Mouse (Mus musculus) liver, embryonic 14.5 days (tissue): ENCODE measurements at regions not wholly inside any gene's neighbourhood (a gene's known extent, or its start where the extent isn't known, plus 50 kb on each side); places are given as distances from the start of the nearest gene placed in this dataset.

ENCODE experiments used
- ATAC-seq: fragments of 200-750 bp; cut with Nextera tagmentation; 2 replicates; pipeline ENCODE4 v1.8.0; 2017; ENCODE audit warnings: moderate number of reproducible peaks, mild to moderate bottlenecking, moderate library complexity; ENCODE audit not compliant: insufficient read depth
- DNase-seq, 3 experiments: peaks; one replicate each; pipeline ENCODE4 v3.0.0-alpha.2; 2012 to 2013; ENCODE audit warnings: low read depth in 3 of 3, low spot score in 3 of 3
- H3K27ac ChIP-seq: fragments of 300-500 bp; sonication (generic); 2 replicates; pipeline ENCODE4 v1.5.1; 2014; ENCODE audit warnings: moderate library complexity, mild to moderate bottlenecking, control low read depth, inconsistent platforms
- H3K27me3 ChIP-seq: fragments of 300-500 bp; sonication (generic); 2 replicates; pipeline ENCODE4 v1.6.1; 2014; ENCODE audit warnings: mild to moderate bottlenecking, low read length, moderate library complexity; ENCODE audit not compliant: control insufficient read depth, insufficient read depth
- H3K36me3 ChIP-seq: fragments of 300-500 bp; sonication (generic); replicated peaks from 2 replicates; pipeline ENCODE4 v1.6.1; 2014; ENCODE audit warnings: low read depth; ENCODE audit not compliant: control insufficient read depth, insufficient read depth
- H3K4me1 ChIP-seq, 2 experiments: fragments of 200-500 bp in 1 of 2; fragments of 300-500 bp in 1 of 2; sonication (generic) in 1 of 2; replicated peaks; 2 replicates each; pipeline ENCODE4 v1.6.1; 2012 to 2014; ENCODE audit warnings: antibody characterized with exemption in 1 of 2, inconsistent platforms in 1 of 2, low read length in 1 of 2; ENCODE audit not compliant: control insufficient read depth in 2 of 2, insufficient read depth in 2 of 2
- H3K4me2 ChIP-seq: fragments of 300-500 bp; sonication (generic); 2 replicates; pipeline ENCODE4 v1.6.1; 2014; ENCODE audit warnings: low read depth, mild to moderate bottlenecking, control low read depth, moderate library complexity
- H3K4me3 ChIP-seq, 2 experiments: fragments of 200-500 bp in 1 of 2; fragments of 300-500 bp in 1 of 2; sonication (generic) in 1 of 2; 2 replicates each; pipeline ENCODE4 v1.5.1; 2012 to 2014; ENCODE audit warnings: low read depth in 2 of 2, low read length in 2 of 2, mild to moderate bottlenecking in 2 of 2, control low read depth in 1 of 2, inconsistent platforms in 1 of 2, moderate library complexity in 1 of 2; ENCODE audit not compliant: insufficient read depth in 1 of 2
- H3K9ac ChIP-seq: fragments of 300-500 bp; sonication (generic); replicated peaks from 2 replicates; pipeline ENCODE4 v1.6.1; 2014; ENCODE audit warnings: mild to moderate bottlenecking, control low read depth, moderate library complexity
- H3K9me3 ChIP-seq: fragments of 300-500 bp; sonication (generic); 2 replicates; pipeline ENCODE4 v1.6.1; 2016; ENCODE audit warnings: low read length, mixed read lengths; ENCODE audit not compliant: control insufficient read depth
- CTCF ChIP-seq: IDR thresholded peaks from 2 replicates; pipeline ENCODE4 v1.5.1; 2016; ENCODE audit warnings: antibody characterized with exemption, low read depth, control low read depth
- EP300 ChIP-seq: IDR thresholded peaks from 2 replicates; pipeline ENCODE4 v1.6.1; 2016; ENCODE audit warnings: antibody characterized with exemption, low read depth
- WGBS: fragments of 180-500 bp; shearing (Covaris S2); extraction: QIAGEN DNeasy Blood & Tissue Kit; methylation state at CpG from one replicate; pipeline ENCODE4 v1.1.7; 2014; ENCODE audit not compliant: insufficient replicate concordance; 5-methylcytosine and 5-hydroxymethylcytosine counted together

DNA sequence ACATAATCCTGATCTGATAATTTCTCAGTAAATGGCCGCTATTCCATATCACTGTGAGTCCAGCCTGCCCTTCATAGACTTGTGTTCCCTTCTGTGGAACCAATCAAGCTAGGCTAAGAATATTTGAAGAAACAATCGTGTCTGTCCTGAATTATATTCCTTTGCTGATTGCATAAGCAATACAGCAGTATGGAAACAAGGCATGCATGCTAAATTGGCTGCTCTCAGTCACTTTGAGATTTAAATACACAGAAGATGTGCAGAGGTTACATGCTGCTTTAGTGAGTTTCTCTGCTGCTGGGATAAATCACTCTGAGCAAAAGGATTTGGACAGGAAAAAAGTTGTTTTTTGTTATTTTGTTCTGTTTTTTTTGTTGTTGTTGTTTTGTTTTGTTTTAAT is 331.4 kb upstream of the Nrp1 start:
- H3K9me3 ChIP-seq = no peaks in the 10 kb centered on the region
- no peak overlapping the region for H3K4me2 ChIP-seq
- no peak overlapping the region for H3K27ac ChIP-seq
- H3K9ac ChIP-seq = no peak overlapping the region
- H3K27me3 ChIP-seq = no peaks in the 10 kb centered on the region
- WGBS = 40% methylated on average over 2 of the region's 2 CpGs
- no peaks in the 10 kb centered on the region for H3K36me3 ChIP-seq
- H3K4me3 ChIP-seq = no peak overlapping the region
- DNase-seq = no peak
- no peaks in the 10 kb centered on the region for H3K4me1 ChIP-seq
- ATAC-seq = no peak
- TF ChIP-seq CTCF (no peak), EP300 (no peak)

GRCm38 (mm10) chr8:128030335-128031280 is 327.8 kb upstream of the Nrp1 start:
- DNase-seq (no peak), ATAC-seq (no peak)
- Histone ChIP-seq H3K4me3 (no peak overlapping the region), H3K36me3 (no peaks in the 10 kb centered on the region), H3K27ac (no peak overlapping the region), H3K9me3 (no peaks in the 10 kb centered on the region), H3K9ac (no peak overlapping the region), H3K4me2 (no peak overlapping the region), H3K27me3 (no peaks in the 10 kb centered on the region), H3K4me1 (no peaks in the 10 kb centered on the region)
- TF ChIP-seq EP300 = no peak
- no peak for TF ChIP-seq CTCF
- WGBS = 72% methylated on average over 24 of the region's 24 CpGs

DNA sequence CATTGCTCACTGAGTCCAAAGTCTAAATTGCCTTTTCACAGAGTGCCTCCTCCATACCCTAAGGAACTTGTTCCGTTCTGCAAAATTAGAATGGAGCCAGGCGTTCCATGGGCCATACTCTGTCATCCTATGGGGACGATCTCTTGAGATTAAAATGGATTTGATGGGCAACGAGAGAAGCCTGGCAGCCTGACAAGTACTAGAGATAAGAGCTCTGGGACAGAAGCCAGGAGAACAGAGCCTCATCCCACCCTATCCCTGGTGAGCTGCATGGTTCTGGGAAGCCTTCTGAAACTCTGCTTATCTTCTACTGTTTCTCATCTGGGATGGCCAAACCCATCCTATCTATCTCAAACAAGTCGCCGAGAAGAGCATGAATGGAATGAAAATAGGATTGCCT is 324.3 kb upstream of the Nrp1 start:
- 51% methylated on average over 6 of the region's 6 CpGs for WGBS
- H3K27me3 ChIP-seq = no peaks in the 10 kb centered on the region
- no peak overlapping the region for H3K27ac ChIP-seq
- no peaks in the 10 kb centered on the region for H3K36me3 ChIP-seq
- no peak for TF ChIP-seq EP300
- no peak for TF ChIP-seq CTCF
- DNase-seq (no peak), ATAC-seq (no peak)
- H3K4me1 ChIP-seq = no peaks in the 10 kb centered on the region
- H3K4me3 ChIP-seq = no peak overlapping the region
- H3K9me3 ChIP-seq = no peaks in the 10 kb centered on the region
- no peak overlapping the region for H3K4me2 ChIP-seq
- H3K9ac ChIP-seq = no peak overlapping the region

DNA sequence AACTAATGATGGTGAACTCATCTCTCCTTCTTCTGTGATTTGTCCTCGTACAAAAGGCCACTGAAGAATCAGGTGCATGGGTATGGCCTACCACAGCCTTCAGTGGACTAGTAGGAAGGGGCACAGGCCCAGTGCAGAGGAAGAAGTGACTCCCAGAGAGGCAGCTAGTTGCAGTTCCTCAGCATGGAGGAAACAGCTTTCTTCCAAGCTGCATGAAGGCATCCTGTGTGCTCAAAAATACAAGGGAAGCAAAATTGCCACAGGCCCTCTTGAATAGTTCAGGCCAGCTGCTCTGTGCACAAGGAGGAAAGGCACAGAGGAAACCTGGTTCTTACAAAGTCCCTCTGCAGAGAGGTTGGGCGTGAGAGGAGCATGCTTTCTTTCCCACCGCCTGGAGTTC is 322.7 kb upstream of the Nrp1 start:
- H3K27ac ChIP-seq = no peak overlapping the region
- no peak; the same call in 1 of the 2 replicates for ATAC-seq
- H3K4me3 ChIP-seq = no peak overlapping the region
- H3K4me2 ChIP-seq = no peak overlapping the region
- no peak overlapping the region for H3K9ac ChIP-seq
- TF ChIP-seq CTCF (no peak), EP300 (no peak)
- WGBS = 27% methylated on average over 3 of the region's 3 CpGs
- H3K27me3 ChIP-seq = no peaks in the 10 kb centered on the region
- no peaks in the 10 kb centered on the region for H3K9me3 ChIP-seq
- H3K36me3 ChIP-seq = no peaks in the 10 kb centered on the region
- no peak for DNase-seq
- no peaks in the 10 kb centered on the region for H3K4me1 ChIP-seq

DNA sequence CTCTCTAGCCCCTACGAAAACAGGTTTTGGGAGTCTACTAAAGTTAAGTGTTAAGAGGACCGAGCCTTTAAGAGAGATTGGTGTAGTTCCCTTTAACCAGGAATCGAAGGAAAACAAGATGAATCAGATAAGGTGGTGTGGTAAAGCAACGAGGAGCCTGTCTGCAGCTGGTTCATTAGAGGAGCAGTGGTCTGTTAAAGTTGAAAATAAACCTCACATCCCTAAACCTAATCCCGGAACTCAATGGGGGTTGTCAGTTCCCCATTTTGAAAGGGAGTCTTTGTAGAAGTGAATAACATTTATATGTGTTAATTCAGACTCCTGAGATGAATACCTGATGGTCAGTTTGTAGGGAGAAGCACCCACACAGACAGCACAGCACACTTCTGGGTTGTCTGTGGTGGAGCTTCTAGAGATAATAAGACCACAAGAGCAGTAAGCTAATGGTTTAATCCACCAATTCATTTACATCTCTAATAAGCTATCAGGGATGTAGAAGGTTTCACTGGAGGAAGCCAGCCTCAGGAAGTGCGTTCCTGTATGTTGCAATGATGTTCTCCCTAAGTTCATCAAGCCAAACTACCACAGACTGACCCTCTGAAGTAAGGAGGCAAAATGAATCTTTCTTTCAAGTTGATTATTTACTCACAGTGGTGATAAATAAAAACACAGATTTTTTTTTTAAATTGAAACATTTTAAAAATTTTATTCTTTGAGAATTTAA is 318.9 kb upstream of the Nrp1 start:
- H3K9me3 ChIP-seq = no peaks in the 10 kb centered on the region
- no peaks in the 10 kb centered on the region for H3K36me3 ChIP-seq
- no peak overlapping the region for H3K4me3 ChIP-seq
- ATAC-seq (no peak), DNase-seq (no peak)
- no peak overlapping the region for H3K27ac ChIP-seq
- no peaks in the 10 kb centered on the region for H3K27me3 ChIP-seq
- 27% methylated on average over 6 of the region's 6 CpGs for WGBS
- no peak overlapping the region for H3K9ac ChIP-seq
- H3K4me2 ChIP-seq = no peak overlapping the region
- H3K4me1 ChIP-seq = no peaks in the 10 kb centered on the region
- TF ChIP-seq CTCF (no peak), EP300 (no peak)
